Comparison of ENCODE assay signal across 8 mouse cellular contexts in genomic region chr7:140057413-140058407, GRCm38 (mm10). TPM values are rescaled to one million over a fixed set of nuclear protein-coding genes. Genes with fewer than 3 reads are reported as not detected.
DNase-seq lines count a peak whose midpoint lies in the region; ATAC-seq and TF ChIP-seq lines count a peak whose summit lies in the region.

No protein-coding gene starts in this region.

- peak; percentile 40; the same call in 1 of the 2 replicates for ATAC-seq in lung, embryonic 15.5 days (ENCODE audit: borderline replicate concordance, extremely low read depth, low FRiP score, low TSS enrichment)
- peak; percentile 68 for ATAC-seq in embryonic facial prominence, embryonic 11.5 days (replicated peaks; ENCODE audit: insufficient number of reproducible peaks, low FRiP score, low TSS enrichment, low read depth)
- peak; percentile 79 for ATAC-seq in hindbrain, embryonic 15.5 days (ENCODE audit: low FRiP score, low read depth)
- ATAC-seq in lung, postnatal 0 days, result peak; percentile 46; the same call in 1 of the 2 replicates
- peak; percentile 64; the same call in 1 of the 2 replicates for ATAC-seq in stomach, embryonic 14.5 days (ENCODE audit: insufficient number of reproducible peaks, insufficient read depth, low FRiP score, low read depth)

- H3K9me3 ChIP-seq in lung, embryonic 15.5 days, result no peaks in the 10 kb centered on the region
- no peaks in the 10 kb centered on the region for H3K9me3 ChIP-seq in embryonic facial prominence, embryonic 11.5 days (replicated peaks; ENCODE audit: control insufficient read depth, low read length)
- H3K9me3 ChIP-seq in hindbrain, embryonic 15.5 days, result no peaks in the 10 kb centered on the region
- H3K9me3 ChIP-seq in lung, postnatal 0 days (ENCODE audit: low read length), result no peaks in the 10 kb centered on the region
- H3K9me3 ChIP-seq in stomach, embryonic 14.5 days (ENCODE audit: control insufficient read depth, low read depth, low read length), result no peaks in the 10 kb centered on the region

- H3K4me3 ChIP-seq in lung, embryonic 15.5 days, result peak overlapping the region; percentile 41
- peak overlapping the region; percentile 41 for H3K4me3 ChIP-seq in embryonic facial prominence, embryonic 11.5 days (ENCODE audit: low read depth, low read length)
- peak overlapping the region; percentile 54 for H3K4me3 ChIP-seq in hindbrain, embryonic 15.5 days
- peak overlapping the region; percentile 29 for H3K4me3 ChIP-seq in lung, postnatal 0 days (ENCODE audit: low read depth, low read length)
- peak overlapping the region; percentile 40 for H3K4me3 ChIP-seq in stomach, embryonic 14.5 days (ENCODE audit: low read depth, low read length)

- peak overlapping the region; percentile 73 for H3K4me2 ChIP-seq in lung, embryonic 15.5 days
- H3K4me2 ChIP-seq in embryonic facial prominence, embryonic 11.5 days (ENCODE audit: low read depth, low read length), result peak overlapping the region; percentile 82
- peak overlapping the region; percentile 91 for H3K4me2 ChIP-seq in hindbrain, embryonic 15.5 days
- peak overlapping the region; percentile 57 for H3K4me2 ChIP-seq in lung, postnatal 0 days (replicated peaks; ENCODE audit: low read depth, low read length)
- peak overlapping the region; percentile 72 for H3K4me2 ChIP-seq in stomach, embryonic 14.5 days (replicated peaks; ENCODE audit: low read depth, low read length)

- TF ChIP-seq EP300 in lung, postnatal 0 days (IDR thresholded peaks at IDR 0.05), result no peak

- H3K4me1 ChIP-seq in lung, embryonic 15.5 days, result peaks cover 12% of the 10 kb centered on the region
- 0 out of 2 replicates have a peak, but pooled peaks cover 4% of the 10 kb centered on the region for H3K4me1 ChIP-seq in embryonic facial prominence, embryonic 11.5 days (ENCODE audit: control insufficient read depth, insufficient read depth, low read length)
- peaks cover 46% of the 10 kb centered on the region for H3K4me1 ChIP-seq in hindbrain, embryonic 15.5 days (replicated peaks)
- 0 out of 2 replicates have a peak, but pooled peaks cover 8% of the 10 kb centered on the region for H3K4me1 ChIP-seq in lung, postnatal 0 days (ENCODE audit: insufficient read depth, low read depth, low read length)
- peaks cover 9% of the 10 kb centered on the region; the same call in 1 of the 2 replicates for H3K4me1 ChIP-seq in stomach, embryonic 14.5 days (ENCODE audit: control insufficient read depth, insufficient read depth, low read length)

- DNase-seq in lung, postnatal 25 days (ENCODE audit: low spot score), result no peak
- peak; percentile 81 for DNase-seq in embryonic facial prominence, embryonic 11.5 days (ENCODE audit: low spot score)
- DNase-seq in lung, postnatal 0 days (ENCODE audit: low spot score), result peak; percentile 25
- DNase-seq in thymus, postnatal 36 days, result no peak
- DNase-seq in cerebellum, adult 8-10 months, result no peak

- peaks cover 93% of the 10 kb centered on the region for H3K27me3 ChIP-seq in lung, embryonic 15.5 days
- H3K27me3 ChIP-seq in embryonic facial prominence, embryonic 11.5 days (ENCODE audit: control insufficient read depth, insufficient read depth, low read length), result peaks cover 45% of the 10 kb centered on the region
- peaks cover 5% of the 10 kb centered on the region; the same call in 1 of the 2 replicates for H3K27me3 ChIP-seq in hindbrain, embryonic 15.5 days
- peaks cover 64% of the 10 kb centered on the region for H3K27me3 ChIP-seq in lung, postnatal 0 days (replicated peaks; ENCODE audit: insufficient read depth, low read length)
- peaks cover 42% of the 10 kb centered on the region for H3K27me3 ChIP-seq in stomach, embryonic 14.5 days (ENCODE audit: control insufficient read depth, insufficient read depth, low read length)

- H3K9ac ChIP-seq in lung, embryonic 15.5 days, result 0 out of 2 replicates have a peak overlapping the region, but pooled peaks have one; percentile 4
- H3K9ac ChIP-seq in embryonic facial prominence, embryonic 11.5 days (replicated peaks; ENCODE audit: low read length), result peak overlapping the region; percentile 81
- peak overlapping the region; percentile 82 for H3K9ac ChIP-seq in hindbrain, embryonic 15.5 days
- no peak overlapping the region for H3K9ac ChIP-seq in lung, postnatal 0 days (replicated peaks; ENCODE audit: low read depth)
- H3K9ac ChIP-seq in stomach, embryonic 14.5 days (replicated peaks; ENCODE audit: low read depth, low read length), result peak overlapping the region; percentile 40

- no peak overlapping the region for H3K27ac ChIP-seq in lung, embryonic 15.5 days
- H3K27ac ChIP-seq in embryonic facial prominence, embryonic 11.5 days (replicated peaks; ENCODE audit: low read depth, low read length), result 0 out of 2 replicates have a peak overlapping the region, but pooled peaks have one; percentile 13
- H3K27ac ChIP-seq in hindbrain, embryonic 15.5 days (replicated peaks), result peak overlapping the region; percentile 89
- H3K27ac ChIP-seq in lung, postnatal 0 days (ENCODE audit: low read length), result no peak overlapping the region
- H3K27ac ChIP-seq in stomach, embryonic 14.5 days (ENCODE audit: low read length), result no peak overlapping the region

- 3% methylated on average over 53 of the region's 53 CpGs for WGBS in lung, embryonic 15.5 days
- WGBS in embryonic facial prominence, embryonic 11.5 days, result 3% methylated on average over 53 of the region's 53 CpGs
- 2% methylated on average over 53 of the region's 53 CpGs for WGBS in hindbrain, embryonic 15.5 days
- WGBS in lung, postnatal 0 days, result 3% methylated on average over 52 of the region's 53 CpGs
- WGBS in stomach, embryonic 14.5 days, result 3% methylated on average over 53 of the region's 53 CpGs

- no peaks in the 10 kb centered on the region for H3K36me3 ChIP-seq in lung, embryonic 15.5 days
- H3K36me3 ChIP-seq in embryonic facial prominence, embryonic 11.5 days (replicated peaks; ENCODE audit: control insufficient read depth, insufficient read depth, low read depth, low read length), result no peaks in the 10 kb centered on the region
- H3K36me3 ChIP-seq in hindbrain, embryonic 15.5 days, result no peaks in the 10 kb centered on the region
- H3K36me3 ChIP-seq in lung, postnatal 0 days (ENCODE audit: insufficient read depth, low read length), result no peaks in the 10 kb centered on the region
- no peaks in the 10 kb centered on the region for H3K36me3 ChIP-seq in stomach, embryonic 14.5 days (ENCODE audit: control insufficient read depth, insufficient read depth, low read length)

- TF ChIP-seq CTCF in lung, postnatal 0 days (IDR thresholded peaks at IDR 0.05), result peak; percentile 20; the same call in 1 of the 2 replicates

RNA-seq across cellular contexts. Expression of gene Msx3, which starts 8.8 kb away (rescaled TPM):
- polyA plus RNA-seq in lung, embryonic 15.5 days (2015; fragmentation: Nextera tagmentation; extraction: Ambion mirVana), result not detected in 2 replicates
- 2.5 and 3.9 TPM in 2 replicates for polyA plus RNA-seq in embryonic facial prominence, embryonic 11.5 days (2014; fragmentation: Nextera tagmentation; extraction: Ambion mirVana)
- polyA plus RNA-seq in hindbrain, embryonic 15.5 days (2015; fragmentation: Nextera tagmentation; extraction: Ambion mirVana), result 5.5 and 9.5 TPM in 2 replicates
- polyA plus RNA-seq in lung, postnatal 0 days (2015; fragmentation: Nextera tagmentation; extraction: Ambion mirVana), result not detected in 2 replicates
- not detected in 2 replicates for polyA plus RNA-seq in stomach, embryonic 14.5 days (2014; fragmentation: Nextera tagmentation; extraction: Ambion mirVana)

RNA-seq across cellular contexts. Expression of gene Tubgcp2, which starts 21.2 kb away (rescaled TPM):
- 53.2 and 56.4 TPM in 2 replicates for polyA plus RNA-seq in lung, embryonic 15.5 days (2015; fragmentation: Nextera tagmentation; extraction: Ambion mirVana)
- 74.8 and 75.7 TPM in 2 replicates for polyA plus RNA-seq in embryonic facial prominence, embryonic 11.5 days (2014; fragmentation: Nextera tagmentation; extraction: Ambion mirVana)
- polyA plus RNA-seq in hindbrain, embryonic 15.5 days (2015; fragmentation: Nextera tagmentation; extraction: Ambion mirVana), result 53.3 and 56.6 TPM in 2 replicates
- polyA plus RNA-seq in lung, postnatal 0 days (2015; fragmentation: Nextera tagmentation; extraction: Ambion mirVana), result 20.8 and 22.4 TPM in 2 replicates
- polyA plus RNA-seq in stomach, embryonic 14.5 days (2014; fragmentation: Nextera tagmentation; extraction: Ambion mirVana), result 59.3 and 60.3 TPM in 2 replicates

RNA-seq across cellular contexts. Expression of gene Zfp511, which starts 21.5 kb away (rescaled TPM):
- 40.0 and 40.1 TPM in 2 replicates for polyA plus RNA-seq in lung, embryonic 15.5 days (2015; fragmentation: Nextera tagmentation; extraction: Ambion mirVana)
- 37.1 and 37.5 TPM in 2 replicates for polyA plus RNA-seq in embryonic facial prominence, embryonic 11.5 days (2014; fragmentation: Nextera tagmentation; extraction: Ambion mirVana)
- 48.1 and 56.8 TPM in 2 replicates for polyA plus RNA-seq in hindbrain, embryonic 15.5 days (2015; fragmentation: Nextera tagmentation; extraction: Ambion mirVana)
- polyA plus RNA-seq in lung, postnatal 0 days (2015; fragmentation: Nextera tagmentation; extraction: Ambion mirVana), result 21.5 and 23.0 TPM in 2 replicates
- polyA plus RNA-seq in stomach, embryonic 14.5 days (2014; fragmentation: Nextera tagmentation; extraction: Ambion mirVana), result 40.6 and 43.5 TPM in 2 replicates

RNA-seq across cellular contexts. Expression of gene Caly, which starts 24.6 kb away (rescaled TPM):
- 0.66 and 1.1 TPM in 2 replicates for polyA plus RNA-seq in lung, embryonic 15.5 days (2015; fragmentation: Nextera tagmentation; extraction: Ambion mirVana)
- polyA plus RNA-seq in embryonic facial prominence, embryonic 11.5 days (2014; fragmentation: Nextera tagmentation; extraction: Ambion mirVana), result 1.6 and 2.7 TPM in 2 replicates
- polyA plus RNA-seq in hindbrain, embryonic 15.5 days (2015; fragmentation: Nextera tagmentation; extraction: Ambion mirVana), result 279 and 296 TPM in 2 replicates
- 0.29 TPM in 2 replicates for polyA plus RNA-seq in lung, postnatal 0 days (2015; fragmentation: Nextera tagmentation; extraction: Ambion mirVana)
- 3.8 and 3.9 TPM in 2 replicates for polyA plus RNA-seq in stomach, embryonic 14.5 days (2014; fragmentation: Nextera tagmentation; extraction: Ambion mirVana)

RNA-seq across cellular contexts. Expression of gene Prap1, which starts 35.5 kb away (rescaled TPM):
- not detected in 2 replicates for polyA plus RNA-seq in lung, embryonic 15.5 days (2015; fragmentation: Nextera tagmentation; extraction: Ambion mirVana)
- polyA plus RNA-seq in embryonic facial prominence, embryonic 11.5 days (2014; fragmentation: Nextera tagmentation; extraction: Ambion mirVana), result not detected in 2 replicates
- not detected in 2 replicates for polyA plus RNA-seq in hindbrain, embryonic 15.5 days (2015; fragmentation: Nextera tagmentation; extraction: Ambion mirVana)
- not detected in 2 replicates for polyA plus RNA-seq in lung, postnatal 0 days (2015; fragmentation: Nextera tagmentation; extraction: Ambion mirVana)
- polyA plus RNA-seq in stomach, embryonic 14.5 days (2014; fragmentation: Nextera tagmentation; extraction: Ambion mirVana), result 12.5 and 24.2 TPM in 2 replicates

Comparison
In these comparisons a context has a peak if more than half of its experiments do, and no peak if none do; other contexts are left out.
1. DNase-seq: peak in embryonic facial prominence, embryonic 11.5 days (single experiment) and lung, postnatal 0 days (single experiment); none in lung, postnatal 25 days (single experiment), thymus, postnatal 36 days (0 of 2) and cerebellum, adult 8-10 months (single experiment).
2. H3K27ac ChIP-seq: peak in embryonic facial prominence, embryonic 11.5 days (single experiment) and hindbrain, embryonic 15.5 days (single experiment); none in lung, embryonic 15.5 days (single experiment), lung, postnatal 0 days (single experiment) and stomach, embryonic 14.5 days (single experiment).
3. Peak in every context shown above with its lines, with median percentiles within 50 percentile points of each other: ATAC-seq, H3K4me2 ChIP-seq and H3K4me3 ChIP-seq.